Comparison of ENCODE assay signal across 24 mouse cellular contexts in the genomic region with DNA sequence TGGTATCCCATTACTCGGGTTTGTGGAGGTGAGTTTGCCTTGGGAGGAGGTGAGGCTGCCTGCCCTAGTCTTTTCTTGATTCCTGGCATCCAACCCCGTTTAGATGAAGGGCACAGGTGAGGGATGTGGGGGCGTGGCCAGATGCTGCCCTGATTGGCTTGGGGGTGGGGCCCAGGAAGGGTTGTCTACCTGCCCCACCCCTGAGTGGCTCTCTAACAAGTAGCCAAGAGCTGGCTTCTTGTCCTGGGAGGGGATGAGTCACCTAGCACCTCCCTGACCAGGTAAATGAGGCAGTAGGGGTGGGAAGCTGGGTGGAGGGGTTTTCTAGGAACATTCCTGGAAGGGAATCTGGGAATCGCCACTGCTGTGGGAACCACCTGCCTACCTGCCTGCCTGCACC.
DNase-seq lines count a peak whose midpoint lies in the region; ATAC-seq and TF ChIP-seq lines count a peak whose summit lies in the region.
"Had no signal": no experiment of that assay in that cellular context is flagged by ENCODE, and none has a peak within 500 bp of the region (broad histone marks: within the 10 kb centered on the region; RNA-seq: fewer than 3 reads in every experiment).

No protein-coding gene starts in this region.

- peaks cover 9% of the 10 kb centered on the region; the same call in 1 of the 2 replicates for H3K27me3 ChIP-seq in intestine, postnatal 0 days (replicated peaks; ENCODE audit: control insufficient read depth, insufficient read depth, low read length)

- H3K36me3 ChIP-seq in intestine, postnatal 0 days (ENCODE audit: control insufficient read depth, insufficient read depth), result no peaks in the 10 kb centered on the region
- H3K36me3 ChIP-seq: kidney, embryonic 15.5 days; limb, embryonic 10.5 days; limb, embryonic 15.5 days; liver, embryonic 13.5 days; midbrain, embryonic 10.5 days; midbrain, embryonic 15.5 days had no signal

- TF ChIP-seq CTCF in intestine, postnatal 0 days (IDR thresholded peaks at IDR 0.05; ENCODE audit: low read depth), result no peak

- peak; percentile 42 to 60 for DNase-seq in urinary bladder, adult 18-20 months (ENCODE audit: low spot score in 2 of 2)
- DNase-seq in urinary bladder, postnatal 4 days (ENCODE audit: low spot score in 2 of 2), result no peak
- DNase-seq in lung, postnatal 36 days, result peak; percentile 60
- no peak for DNase-seq in embryo, embryonic 9.5 days (ENCODE audit: extremely low spot score)
- DNase-seq in kidney, postnatal 4 days, result no peak
- no peak for DNase-seq in gastrocnemius, adult 18-20 months (ENCODE audit: low spot score)
- DNase-seq: adrenal gland, postnatal 25 days; cerebellum, adult 11-12 months; gastrocnemius, postnatal 14 days; kidney, adult 11 months; liver, embryonic 13.5 days; lung, embryonic 14.5 days; right cerebral cortex, postnatal 25 days; thymus, adult 2 months; thymus, postnatal 36 days had no signal

- no peak overlapping the region for H3K4me2 ChIP-seq in intestine, postnatal 0 days (replicated peaks; ENCODE audit: low read depth)
- H3K4me2 ChIP-seq: kidney, embryonic 15.5 days; limb, embryonic 15.5 days; liver, embryonic 13.5 days; lung, embryonic 14.5 days; midbrain, embryonic 15.5 days had no signal

- whole genome bisulfite sequencing in intestine, postnatal 0 days, result 34% methylated on average over 4 of the region's 4 CpGs

- no peak overlapping the region for H3K27ac ChIP-seq in intestine, postnatal 0 days (ENCODE audit: low read depth, low read length)
- H3K27ac ChIP-seq: hindbrain, postnatal 0 days; liver, embryonic 13.5 days; midbrain, embryonic 15.5 days had no signal

- H3K9ac ChIP-seq in intestine, postnatal 0 days (ENCODE audit: low read depth, low read length), result no peak overlapping the region
- H3K9ac ChIP-seq: kidney, embryonic 15.5 days; limb, embryonic 15.5 days; liver, embryonic 13.5 days; lung, embryonic 14.5 days; midbrain, embryonic 15.5 days had no signal

- ATAC-seq in intestine, postnatal 0 days, result peak; percentile 41; the same call in 1 of the 2 replicates
- ATAC-seq: CD4-positive, CD25-positive, alpha-beta regulatory T cell, adult 4 months; midbrain, embryonic 15.5 days had no signal

- H3K4me3 ChIP-seq in intestine, postnatal 0 days (ENCODE audit: low read depth, low read length), result no peak overlapping the region
- H3K4me3 ChIP-seq: erythroblast, embryonic 14.5 days; kidney, embryonic 15.5 days; limb, embryonic 10.5 days; limb, embryonic 15.5 days; liver, embryonic 13.5 days; midbrain, embryonic 10.5 days; midbrain, embryonic 15.5 days had no signal

- no peaks in the 10 kb centered on the region for H3K9me3 ChIP-seq in intestine, postnatal 0 days (ENCODE audit: control insufficient read depth)
- H3K9me3 ChIP-seq: kidney, embryonic 15.5 days; limb, embryonic 10.5 days; limb, embryonic 15.5 days; liver, embryonic 13.5 days; midbrain, embryonic 10.5 days; midbrain, embryonic 15.5 days had no signal

- no peaks in the 10 kb centered on the region for H3K4me1 ChIP-seq in intestine, postnatal 0 days (replicated peaks; ENCODE audit: control insufficient read depth, insufficient read depth, low read length)

Comparison
In these comparisons a context has a peak if more than half of its experiments do, and no peak if none do; other contexts are left out.
1. DNase-seq: peak in urinary bladder, adult 18-20 months (2 of 2) and lung, postnatal 36 days (single experiment); none in urinary bladder, postnatal 4 days (0 of 2), embryo, embryonic 9.5 days (single experiment), kidney, postnatal 4 days (0 of 2) and gastrocnemius, adult 18-20 months (single experiment).